Mouse (Mus musculus): ENCODE measurements around the gene Map3k6.

GRCm38 (mm10) chr4:133244289-133244688, 3.7 kb downstream of the Map3k6 start:
- TF ChIP-seq HCFC1 (IDR thresholded peaks at IDR 0.05; ENCODE audit: borderline replicate concordance, insufficient read depth, low read length) (no peak), ZC3H11A (IDR thresholded peaks at IDR 0.05; ENCODE audit: borderline replicate concordance, low read depth, low read length) (no peak), ZNF384 (IDR thresholded peaks at IDR 0.05; ENCODE audit: low read depth, low read length) (no peak), CHD2 (IDR thresholded peaks at IDR 0.05; ENCODE audit: low read depth, low read length) (no peak)

Measured in ES-E14 (cell line).